Mouse (Mus musculus) liver, adult 2 months (tissue): Measurements from ENCODE around the gene Cdh4. TPM values are rescaled to one million over a fixed set of nuclear protein-coding genes. Genes with fewer than 3 reads are reported as not detected.

ENCODE experiments used
- DNase-seq: peaks from one replicate; pipeline ENCODE4 v3.0.0-alpha.2; 2011; ENCODE audit warnings: low read depth, low spot score; ENCODE audit errors: extremely low read depth
- H3K27ac ChIP-seq: fragments of 200-500 bp; replicated peaks from 2 replicates; pipeline ENCODE4 v1.5.1; 2012; ENCODE audit warnings: low read depth, mild to moderate bottlenecking, control low read depth, inconsistent platforms, low read length; ENCODE audit not compliant: insufficient read depth
- H3K27me3 ChIP-seq: fragments of 200-500 bp; 2 replicates; pipeline ENCODE4 v1.6.1; 2012; ENCODE audit warnings: mild to moderate bottlenecking, moderate library complexity, low read length, inconsistent platforms; ENCODE audit not compliant: control insufficient read depth, insufficient read depth
- H3K36me3 ChIP-seq: fragments of 200-500 bp; 2 replicates; pipeline ENCODE4 v1.6.1; 2012; ENCODE audit warnings: low read length, inconsistent platforms; ENCODE audit not compliant: control insufficient read depth, insufficient read depth
- H3K4me1 ChIP-seq: fragments of 200-500 bp; 2 replicates; pipeline ENCODE4 v1.6.1; 2011; ENCODE audit warnings: low read length; ENCODE audit not compliant: control insufficient read depth, insufficient read depth
- H3K4me3 ChIP-seq: fragments of 200-500 bp; 2 replicates; pipeline ENCODE4 v1.5.1; 2011; ENCODE audit warnings: low read depth, mild to moderate bottlenecking, control low read depth, low read length, moderate library complexity; ENCODE audit not compliant: insufficient read depth
- H3K79me2 ChIP-seq: fragments of 200-500 bp; 2 replicates; pipeline ENCODE4 v1.6.1; 2012; ENCODE audit warnings: inconsistent platforms, mild to moderate bottlenecking, low read length, moderate library complexity; ENCODE audit not compliant: control insufficient read depth, insufficient read depth
- H3K9ac ChIP-seq: fragments of 200-500 bp; 2 replicates; pipeline ENCODE4 v1.6.1; 2012; ENCODE audit warnings: low read depth, mild to moderate bottlenecking, control low read depth, inconsistent platforms, low read length
- CTCF ChIP-seq: fragments of 200-500 bp; IDR thresholded peaks from 2 replicates; pipeline ENCODE4 v1.5.1; 2011; ENCODE audit warnings: low read depth, low read length, control low read depth
- POLR2A ChIP-seq: fragments of 200-500 bp; IDR thresholded peaks from 2 replicates; pipeline ENCODE4 v1.6.1; 2011; ENCODE audit warnings: low read length, control low read depth; ENCODE audit not compliant: insufficient read depth; ENCODE audit errors: extremely low read depth
- WGBS: fragments of 180-500 bp; shearing (Covaris S2); methylation state at CpG from one replicate; pipeline ENCODE4 v1.1.7; 2018; 5-methylcytosine and 5-hydroxymethylcytosine counted together
- polyA plus RNA-seq: library from polyadenylated mRNA; depleted of rRNA; stranded (reverse); fragments of >200 nt; gene quantifications from 2 replicates; pipeline ENCODE4 v1.2.3, GENCODE M21; 2012
- total RNA-seq: library from RNA; depleted of rRNA; stranded (reverse); fragments of >200 nt; gene quantifications from 2 replicates; pipeline ENCODE4 v1.2.3, GENCODE M21; 2014

The Cdh4 gene
- total and polyA plus RNA-seq, 2 experiments = 0.18 to 0.37 TPM

GRCm38 (mm10) chr2:179690571-179690970, 248.3 kb downstream of the Cdh4 start:
- DNase-seq = no peak
- Histone ChIP-seq H3K36me3 (no peaks in the 10 kb centered on the region), H3K4me1 (no peaks in the 10 kb centered on the region), H3K27ac (no peak overlapping the region), H3K27me3 (no peaks in the 10 kb centered on the region), H3K79me2 (no peaks in the 10 kb centered on the region), H3K4me3 (no peak overlapping the region), H3K9ac (no peak overlapping the region)
- TF ChIP-seq POLR2A (no peak), CTCF (no peak)
- 56% methylated on average over 7 of the region's 7 CpGs for WGBS

DNA sequence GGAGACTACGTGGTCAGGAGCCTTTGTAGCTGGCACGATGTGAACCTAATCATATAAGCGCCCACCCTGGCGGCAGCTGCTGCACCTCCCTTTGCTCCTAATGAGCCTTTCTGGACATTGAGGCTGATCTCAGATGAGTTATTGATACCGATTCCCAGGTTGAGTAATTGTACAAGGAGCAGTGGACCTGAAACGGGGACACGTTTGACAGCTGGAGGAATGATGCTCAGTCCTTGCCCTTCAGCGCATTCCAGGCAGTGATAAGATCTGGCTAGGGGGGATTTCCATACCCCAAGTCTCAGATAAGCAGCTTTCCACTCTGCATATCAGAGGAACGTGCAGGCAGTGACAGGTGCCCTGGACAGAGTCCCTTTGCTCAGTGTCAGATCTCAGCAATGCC, 252.7 kb downstream of the Cdh4 start:
- 67% methylated on average over 9 of the region's 9 CpGs for WGBS
- H3K9ac ChIP-seq = no peak overlapping the region

DNA sequence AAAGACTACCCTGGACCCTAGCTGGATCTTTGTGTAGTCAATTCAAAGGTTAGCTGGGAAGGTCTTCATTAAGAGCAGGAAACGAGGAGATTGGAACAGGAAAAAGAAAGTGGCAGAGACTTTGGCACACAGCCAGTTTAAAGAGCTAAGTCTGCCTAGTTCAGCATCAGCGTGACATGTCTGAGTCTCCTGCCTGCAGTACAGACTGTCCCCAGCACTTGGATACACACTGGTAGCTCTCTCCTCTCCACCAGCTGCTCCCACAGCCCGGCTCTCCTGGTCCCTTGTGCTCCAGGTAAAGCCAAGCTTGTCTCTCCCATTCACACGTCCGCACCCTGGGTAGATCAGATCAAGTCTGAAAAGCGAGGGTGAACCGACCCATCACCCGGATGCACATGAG, 255.4 kb downstream of the Cdh4 start:
- TF ChIP-seq POLR2A (no peak), CTCF (no peak)
- Histone ChIP-seq H3K4me1 (no peaks in the 10 kb centered on the region), H3K4me3 (no peak overlapping the region), H3K79me2 (no peaks in the 10 kb centered on the region), H3K27me3 (no peaks in the 10 kb centered on the region), H3K9ac (no peak overlapping the region), H3K36me3 (no peaks in the 10 kb centered on the region), H3K27ac (no peak overlapping the region)
- 76% methylated on average over 8 of the region's 8 CpGs for WGBS
- DNase-seq = no peak

More for the DNA sequence above, 252.7 kb downstream of the Cdh4 start:
- H3K27ac ChIP-seq = no peak overlapping the region
- no peaks in the 10 kb centered on the region for H3K79me2 ChIP-seq
- no peaks in the 10 kb centered on the region for H3K36me3 ChIP-seq
- H3K4me3 ChIP-seq = no peak overlapping the region
- H3K4me1 ChIP-seq = no peaks in the 10 kb centered on the region
- TF ChIP-seq POLR2A (no peak), CTCF (no peak)
- no peaks in the 10 kb centered on the region for H3K27me3 ChIP-seq
- no peak for DNase-seq

DNA sequence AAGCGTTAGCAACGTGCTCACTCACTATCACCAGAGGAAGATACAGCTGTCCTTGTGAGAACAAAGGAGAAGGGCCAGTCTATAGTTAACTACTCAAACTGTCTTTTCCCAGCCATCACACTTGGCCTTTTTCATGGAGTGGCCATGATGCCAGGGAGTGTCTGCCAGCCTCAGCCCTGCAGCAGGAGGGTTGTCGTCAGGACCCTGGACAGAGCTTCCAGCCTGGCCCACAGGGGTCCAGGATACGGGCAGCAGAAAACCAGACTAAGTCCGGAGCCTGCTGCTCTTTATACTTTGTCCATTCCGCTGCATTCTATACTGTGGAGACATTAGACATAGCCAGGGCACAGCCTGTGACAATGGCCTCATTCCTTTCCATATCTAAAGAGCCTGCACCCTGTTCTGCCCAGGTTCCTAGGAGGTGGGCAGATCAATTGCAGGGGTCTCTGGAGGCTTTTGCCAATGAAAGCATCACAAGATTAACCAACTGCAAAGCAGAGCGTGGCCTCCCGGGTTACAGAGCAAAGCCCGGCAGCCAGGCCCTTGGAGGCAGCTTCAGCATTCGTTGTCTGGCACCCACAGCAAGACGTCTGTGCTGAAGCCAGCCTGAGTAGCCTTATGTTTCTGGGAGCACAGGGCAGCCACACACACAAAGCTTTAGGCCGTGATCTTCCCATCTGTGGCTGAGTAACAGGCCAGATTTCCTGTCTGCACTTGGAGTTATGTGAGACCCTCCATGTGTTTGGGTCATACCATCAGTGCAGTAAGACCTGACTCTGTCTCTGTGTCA, 256.2 kb downstream of the Cdh4 start:
- Histone ChIP-seq H3K4me1 (no peaks in the 10 kb centered on the region), H3K79me2 (no peaks in the 10 kb centered on the region), H3K9ac (no peak overlapping the region), H3K27me3 (no peaks in the 10 kb centered on the region), H3K27ac (no peak overlapping the region), H3K36me3 (no peaks in the 10 kb centered on the region), H3K4me3 (no peak overlapping the region)
- no peak for DNase-seq
- WGBS = 50% methylated on average over 12 of the region's 12 CpGs
- TF ChIP-seq CTCF (no peak), POLR2A (no peak)

GRCm38 (mm10) chr2:179705043-179705442, 262.8 kb downstream of the Cdh4 start:
- H3K4me1 ChIP-seq = no peaks in the 10 kb centered on the region
- no peak for DNase-seq
- H3K9ac ChIP-seq = no peak overlapping the region
- TF ChIP-seq CTCF = no peak
- TF ChIP-seq POLR2A = no peak
- no peaks in the 10 kb centered on the region for H3K27me3 ChIP-seq
- H3K36me3 ChIP-seq = no peaks in the 10 kb centered on the region
- no peak overlapping the region for H3K4me3 ChIP-seq
- WGBS = 79% methylated on average over 11 of the region's 11 CpGs
- no peak overlapping the region for H3K27ac ChIP-seq
- H3K79me2 ChIP-seq = no peaks in the 10 kb centered on the region

DNA sequence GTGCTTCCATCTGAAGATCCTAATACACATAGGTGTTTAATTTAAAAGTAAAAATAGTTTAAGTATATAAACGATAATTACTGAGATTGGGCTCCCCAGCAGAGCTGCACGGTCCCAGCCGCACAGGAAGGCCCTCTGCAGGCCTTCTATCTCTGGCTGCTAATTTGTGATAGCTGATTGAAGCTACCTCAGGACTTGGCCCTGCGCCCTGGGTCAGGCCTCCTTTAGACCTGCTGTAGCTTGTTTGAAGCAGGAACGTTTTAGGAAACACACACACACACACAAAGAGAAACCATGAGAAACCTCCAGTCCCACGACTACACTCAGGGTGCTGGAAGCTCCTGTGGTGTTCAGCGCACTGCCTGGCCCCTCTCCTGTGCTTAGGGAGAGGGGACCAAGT, 263.2 kb downstream of the Cdh4 start:
- TF ChIP-seq CTCF (no peak), POLR2A (no peak)

More for the DNA sequence above, 263.2 kb downstream of the Cdh4 start:
- DNase-seq = no peak
- Histone ChIP-seq H3K27me3 (no peaks in the 10 kb centered on the region), H3K27ac (no peak overlapping the region), H3K79me2 (no peaks in the 10 kb centered on the region), H3K9ac (no peak overlapping the region), H3K4me1 (no peaks in the 10 kb centered on the region), H3K4me3 (no peak overlapping the region), H3K36me3 (no peaks in the 10 kb centered on the region)
- 71% methylated on average over 7 of the region's 7 CpGs for WGBS
